Mouse (Mus musculus) kidney, embryonic 15.5 days (tissue): Measurements from ENCODE around the gene Sla2. TPM values are rescaled to one million over a fixed set of nuclear protein-coding genes. Genes with fewer than 3 reads are reported as not detected.
A peak's percentile ranks its signal among the peaks of the same experiment; 100 is the strongest.
"Not testable (repeated sequence)": the region's sequence is repeated elsewhere in the genome, so short reads cannot be mapped to it uniquely, and the experiment has no call there.

Source experiments
- ATAC-seq: fragments of 200-750 bp; cut with Nextera tagmentation; replicated peaks from 2 replicates; pipeline ENCODE4 v1.8.0; 2017; ENCODE audit warnings: moderate TSS enrichment; ENCODE audit not compliant: low FRiP score
- H3K27ac ChIP-seq: fragments of 300-500 bp; sonication (generic); 2 replicates; pipeline ENCODE4 v1.5.1; 2015; ENCODE audit warnings: mild to moderate bottlenecking, inconsistent platforms
- H3K27me3 ChIP-seq: fragments of 300-500 bp; sonication (generic); 2 replicates; pipeline ENCODE4 v1.6.1; 2015; ENCODE audit warnings: inconsistent platforms
- H3K36me3 ChIP-seq: fragments of 300-500 bp; sonication (generic); 2 replicates; pipeline ENCODE4 v1.6.1; 2015; ENCODE audit warnings: inconsistent platforms
- H3K4me1 ChIP-seq: fragments of 300-500 bp; sonication (generic); 2 replicates; pipeline ENCODE4 v1.6.1; 2015; ENCODE audit warnings: inconsistent platforms
- H3K4me2 ChIP-seq: fragments of 300-500 bp; sonication (generic); 2 replicates; pipeline ENCODE4 v1.6.1; 2015; ENCODE audit warnings: moderate library complexity, mild to moderate bottlenecking, inconsistent platforms
- H3K4me3 ChIP-seq: fragments of 300-500 bp; sonication (generic); replicated peaks from 2 replicates; pipeline ENCODE4 v1.5.1; 2015; ENCODE audit warnings: mild to moderate bottlenecking, inconsistent platforms
- H3K9ac ChIP-seq: fragments of 300-500 bp; sonication (generic); 2 replicates; pipeline ENCODE4 v1.6.1; 2015; ENCODE audit warnings: mild to moderate bottlenecking, inconsistent platforms
- H3K9me3 ChIP-seq: fragments of 300-500 bp; sonication (generic); replicated peaks from 2 replicates; pipeline ENCODE4 v1.6.1; 2016; ENCODE audit warnings: inconsistent platforms
- WGBS: fragments of 180-500 bp; shearing (Covaris S2); methylation state at CpG from one replicate; pipeline ENCODE4 v1.1.7; 2015; ENCODE audit warnings: mixed read lengths; 5-methylcytosine and 5-hydroxymethylcytosine counted together
- polyA plus RNA-seq: library from polyadenylated mRNA; unstranded; fragments of >200 nt; fragmentation: Nextera tagmentation; extraction: Ambion mirVana; gene quantifications from 2 replicates; pipeline ENCODE4 v1.2.1, GENCODE M21; 2015

The Sla2 gene
- polyA plus RNA-seq, 1 experiment from 2014 or later, result 0.22 TPM

- H3K27me3 ChIP-seq, result no peaks in the 10 kb centered on the region
- peak overlapping the region; percentile 97 for H3K27ac ChIP-seq
- no peaks in the 10 kb centered on the region for H3K9me3 ChIP-seq
- peaks cover 46% of the 10 kb centered on the region for H3K36me3 ChIP-seq
- WGBS, result under 1% methylated on average over 19 of the region's 19 CpGs
- H3K4me3 ChIP-seq, result peak overlapping the region; percentile 87
- peak overlapping the region; percentile 78 for H3K9ac ChIP-seq
- peak; percentile 10; the same call in 1 of the 2 replicates for ATAC-seq
- H3K4me1 ChIP-seq, result peaks cover 29% of the 10 kb centered on the region
- H3K4me2 ChIP-seq, result peak overlapping the region; percentile 77
Observed at GRCm38 (mm10) chr2:156862041-156862717, 24.8 kb downstream of the Sla2 start.

DNA sequence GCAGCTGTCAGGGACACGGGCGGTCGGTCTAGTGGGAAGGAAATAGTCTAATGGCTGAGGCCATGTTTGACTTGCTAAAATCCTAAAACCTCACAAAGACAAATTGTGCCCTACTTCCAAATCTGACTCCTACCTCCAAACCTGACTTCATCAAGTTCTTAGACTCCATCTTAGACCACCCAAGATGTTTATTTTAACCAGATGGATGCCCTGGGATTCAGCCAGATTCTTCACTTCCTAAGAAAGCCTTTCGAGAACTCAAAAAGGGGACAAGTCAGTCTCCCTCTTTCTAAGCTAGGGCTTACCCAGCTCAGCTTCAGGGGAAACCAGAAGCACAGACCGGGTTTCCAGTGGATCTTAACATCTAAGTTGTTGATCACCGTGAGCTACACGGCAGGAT is 28.3 kb downstream of the Sla2 start:
- Histone ChIP-seq H3K9me3 (no peaks in the 10 kb centered on the region), H3K9ac (no peak overlapping the region), H3K4me3 (no peak overlapping the region), H3K27ac (0 out of 2 replicates have a peak overlapping the region, but pooled peaks have one; percentile 37), H3K4me1 (peaks cover 14% of the 10 kb centered on the region), H3K27me3 (no peaks in the 10 kb centered on the region), H3K4me2 (no peak overlapping the region), H3K36me3 (peaks cover 46% of the 10 kb centered on the region)
- ATAC-seq, result no peak
- 72% methylated on average over 7 of the region's 7 CpGs for WGBS

DNA sequence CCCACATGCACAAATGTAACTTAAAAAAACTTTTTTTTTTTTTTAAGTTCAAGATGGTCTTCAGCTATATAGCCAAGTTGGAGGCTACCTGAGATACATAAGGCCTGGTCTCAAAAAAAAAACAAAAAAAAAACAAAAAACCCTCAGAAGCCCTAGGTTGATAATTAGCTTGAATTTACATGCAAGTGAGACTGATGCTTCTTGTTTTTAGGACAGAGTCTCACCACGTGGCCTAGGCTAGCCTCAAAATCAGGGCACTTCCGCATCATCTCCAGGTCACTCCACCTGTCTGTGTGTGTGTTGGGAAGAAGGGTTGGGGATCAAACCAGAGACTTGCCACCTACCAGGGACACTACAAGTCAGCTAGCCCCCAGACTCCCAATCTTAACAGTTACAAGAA is 29.2 kb downstream of the Sla2 start, which contains the start of gene 4930518I15Rik:
4930518I15Rik (minus strand) TSS at position 112 of the 400 bp plus-strand sequence.
- Histone ChIP-seq H3K4me1 (peaks cover 13% of the 10 kb centered on the region), H3K9ac (no peak within 1 kb of the TSS), H3K36me3 (peaks cover 48% of the 10 kb centered on the region), H3K4me3 (no peak within 1 kb of the TSS), H3K4me2 (no peak within 1 kb of the TSS), H3K27me3 (no peaks in the 10 kb centered on the region), H3K27ac (peak within 1 kb of the TSS; percentile 37; the same call in 1 of the 2 replicates), H3K9me3 (no peaks in the 10 kb centered on the region)
- WGBS, result 86% methylated on average over 2 of the region's 2 CpGs
- no peak for ATAC-seq

DNA sequence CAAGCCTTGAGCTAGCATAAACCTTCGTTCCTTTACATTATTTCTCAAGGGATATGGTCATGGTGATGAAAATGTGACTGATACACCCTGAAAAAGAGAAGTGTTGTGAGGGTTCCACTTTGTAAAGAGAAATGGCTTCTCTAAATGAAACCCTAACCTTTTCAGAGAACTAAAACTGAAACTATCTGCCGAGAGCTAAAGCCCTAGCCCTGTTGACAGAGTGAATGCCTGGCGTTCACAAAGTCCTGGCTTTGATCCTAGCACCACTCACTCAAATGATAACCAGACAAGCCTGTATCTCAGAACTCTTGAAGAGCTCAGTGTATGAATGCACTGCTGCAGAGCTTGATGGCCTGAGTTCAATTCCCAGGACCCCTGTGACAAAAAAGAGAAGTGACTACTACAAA is 29.6 kb downstream of the Sla2 start:
- peak overlapping the region; percentile 37; the same call in 1 of the 2 replicates for H3K27ac ChIP-seq
- peaks cover 52% of the 10 kb centered on the region for H3K36me3 ChIP-seq
- H3K4me2 ChIP-seq, result no peak overlapping the region
- no peak overlapping the region for H3K4me3 ChIP-seq
- no peak for ATAC-seq
- 79% methylated on average over 3 of the region's 3 CpGs for WGBS
- H3K9ac ChIP-seq, result no peak overlapping the region
- no peaks in the 10 kb centered on the region for H3K27me3 ChIP-seq
- H3K9me3 ChIP-seq, result no peaks in the 10 kb centered on the region
- peaks cover 13% of the 10 kb centered on the region for H3K4me1 ChIP-seq

GRCm38 (mm10) chr2:156856311-156856710 is 30.7 kb downstream of the Sla2 start:
- peaks cover 6% of the 10 kb centered on the region for H3K4me1 ChIP-seq
- H3K4me3 ChIP-seq, result no peak overlapping the region
- no peaks in the 10 kb centered on the region for H3K27me3 ChIP-seq
- H3K9ac ChIP-seq, result no peak overlapping the region
- WGBS, result 97% methylated on average over 1 of the region's 1 CpGs
- no peak for ATAC-seq
- H3K36me3 ChIP-seq, result peaks cover 63% of the 10 kb centered on the region
- no peak overlapping the region for H3K4me2 ChIP-seq
- no peaks in the 10 kb centered on the region for H3K9me3 ChIP-seq
- no peak overlapping the region for H3K27ac ChIP-seq

GRCm38 (mm10) chr2:156853999-156854771 is 32.8 kb downstream of the Sla2 start:
- H3K4me2 ChIP-seq, H3K4me1 ChIP-seq, ATAC-seq, H3K27me3 ChIP-seq, H3K9ac ChIP-seq, H3K27ac ChIP-seq, H3K9me3 ChIP-seq, H3K4me3 ChIP-seq: not testable (repeated sequence)
- peaks cover 80% of the 10 kb centered on the region for H3K36me3 ChIP-seq
- WGBS, result 49% methylated on average over 13 of the region's 13 CpGs

GRCm38 (mm10) chr2:156853584-156853983 is 33.4 kb downstream of the Sla2 start:
- not testable (repeated sequence) for H3K9me3 ChIP-seq, H3K27ac ChIP-seq, H3K4me2 ChIP-seq, H3K9ac ChIP-seq, ATAC-seq, H3K27me3 ChIP-seq, H3K4me3 ChIP-seq, H3K4me1 ChIP-seq
- WGBS, result 84% methylated on average over 10 of the region's 13 CpGs
- peaks cover 83% of the 10 kb centered on the region for H3K36me3 ChIP-seq

GRCm38 (mm10) chr2:156850505-156850904 is 36.5 kb downstream of the Sla2 start:
- Histone ChIP-seq H3K36me3 (peaks cover 87% of the 10 kb centered on the region), H3K4me3 (no peak overlapping the region), H3K4me2 (no peak overlapping the region), H3K27ac (no peak overlapping the region), H3K4me1 (peaks cover 11% of the 10 kb centered on the region), H3K27me3 (no peaks in the 10 kb centered on the region), H3K9me3 (no peaks in the 10 kb centered on the region), H3K9ac (no peak overlapping the region)
- 83% methylated on average over 5 of the region's 5 CpGs for WGBS
- ATAC-seq, result no peak

DNA sequence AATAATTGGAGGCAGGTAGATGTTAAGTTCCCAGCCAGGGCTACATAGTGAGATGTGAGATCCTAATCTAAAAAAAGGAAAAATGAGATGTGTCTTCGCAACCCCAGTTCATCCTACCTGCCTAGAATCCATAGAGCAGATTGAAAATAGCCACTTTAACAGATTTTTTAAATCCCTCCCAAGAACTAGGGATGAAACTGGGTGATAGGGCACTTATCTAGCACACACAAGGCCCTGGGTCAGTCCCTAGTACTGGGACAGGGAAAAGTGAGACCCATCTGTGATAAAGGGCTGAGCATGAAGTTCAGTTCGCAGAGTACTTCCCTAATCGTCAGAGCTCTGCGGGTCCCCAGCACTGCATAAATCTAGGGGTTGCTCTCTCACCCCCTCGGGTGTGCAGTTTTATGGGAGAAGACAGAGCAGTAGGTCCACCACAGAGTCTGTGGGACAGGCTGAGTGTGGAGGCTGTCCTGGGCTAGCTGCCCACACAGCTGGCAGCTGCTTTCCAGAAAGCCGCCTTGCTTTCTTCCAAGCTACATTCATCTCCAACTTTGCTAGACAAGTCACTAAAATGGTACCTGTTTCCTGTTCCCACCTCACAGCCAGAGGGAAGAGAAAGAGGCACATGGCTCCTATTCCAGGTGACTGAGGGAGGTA is 38.3 kb downstream of the Sla2 start:
- Histone ChIP-seq H3K9ac (no peak overlapping the region), H3K4me2 (no peak overlapping the region), H3K4me3 (no peak overlapping the region), H3K9me3 (no peaks in the 10 kb centered on the region), H3K27me3 (no peaks in the 10 kb centered on the region), H3K36me3 (peaks cover 88% of the 10 kb centered on the region), H3K27ac (no peak overlapping the region), H3K4me1 (peaks cover 29% of the 10 kb centered on the region)
- ATAC-seq, result no peak
- WGBS, result 74% methylated on average over 6 of the region's 6 CpGs

DNA sequence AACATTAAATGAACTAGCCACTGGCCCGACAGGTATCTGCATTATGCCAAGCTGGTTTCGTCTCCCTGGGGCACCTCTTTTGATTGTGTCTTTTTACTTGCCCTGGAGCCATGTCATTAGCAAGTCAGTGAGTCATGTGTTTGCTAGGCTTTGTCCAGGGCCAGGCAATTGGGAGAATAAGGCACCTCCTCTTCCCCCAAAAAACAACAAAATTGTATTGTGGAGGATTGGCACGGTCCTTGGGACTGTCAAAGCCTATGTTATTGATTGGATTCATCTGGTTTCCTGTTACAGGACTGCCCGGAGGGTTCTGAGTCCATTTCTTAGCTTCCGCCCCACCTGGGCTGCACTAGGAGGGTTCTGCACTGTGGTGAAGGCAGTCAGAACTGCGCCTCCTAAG is 39.3 kb downstream of the Sla2 start:
- WGBS, result 60% methylated on average over 6 of the region's 6 CpGs
- H3K9ac ChIP-seq, result no peak overlapping the region
- ATAC-seq, result no peak
- H3K27me3 ChIP-seq, result no peaks in the 10 kb centered on the region
- H3K9me3 ChIP-seq, result no peaks in the 10 kb centered on the region
- peaks cover 83% of the 10 kb centered on the region for H3K36me3 ChIP-seq
- H3K27ac ChIP-seq, result no peak overlapping the region
- no peak overlapping the region for H3K4me3 ChIP-seq
- no peak overlapping the region for H3K4me2 ChIP-seq
- H3K4me1 ChIP-seq, result peaks cover 39% of the 10 kb centered on the region

- ATAC-seq, result no peak
- H3K27ac ChIP-seq, result peak overlapping the region; percentile 32; the same call in 1 of the 2 replicates
- no peak overlapping the region for H3K4me3 ChIP-seq
- no peak overlapping the region for H3K9ac ChIP-seq
- 46% methylated on average over 10 of the region's 10 CpGs for WGBS
- H3K36me3 ChIP-seq, result peaks cover 54% of the 10 kb centered on the region
- H3K4me1 ChIP-seq, result peaks cover 54% of the 10 kb centered on the region
- no peaks in the 10 kb centered on the region for H3K27me3 ChIP-seq
- H3K4me2 ChIP-seq, result no peak overlapping the region
- H3K9me3 ChIP-seq, result no peaks in the 10 kb centered on the region
Observed at GRCm38 (mm10) chr2:156844715-156845114, 42.3 kb downstream of the Sla2 start.

DNA sequence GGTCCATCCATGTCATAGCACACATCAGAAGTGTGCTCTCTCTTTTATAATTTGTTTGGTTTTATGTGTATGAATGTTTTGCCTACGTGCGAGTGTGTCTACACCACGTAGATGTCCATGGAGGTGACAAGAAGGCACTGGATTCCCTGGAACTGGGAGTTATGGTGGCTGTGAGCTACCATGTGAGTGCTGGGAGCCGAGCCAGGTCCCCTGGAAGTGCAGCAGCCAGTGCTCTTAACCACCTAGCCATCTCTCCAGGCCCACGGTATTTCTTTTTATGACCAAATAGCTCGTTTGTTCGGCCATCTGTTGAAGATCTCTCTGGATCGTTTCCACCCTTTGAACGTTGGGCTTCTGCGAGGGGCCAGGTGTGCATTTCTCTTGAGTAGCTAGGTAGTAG is 43.7 kb downstream of the Sla2 start:
- Histone ChIP-seq H3K27ac (peak overlapping the region; percentile 42; the same call in 1 of the 2 replicates), H3K9ac (no peak overlapping the region), H3K27me3 (no peaks in the 10 kb centered on the region), H3K4me1 (peaks cover 65% of the 10 kb centered on the region), H3K4me2 (peak overlapping the region; percentile 86), H3K36me3 (peaks cover 40% of the 10 kb centered on the region), H3K4me3 (no peak overlapping the region), H3K9me3 (no peaks in the 10 kb centered on the region)
- ATAC-seq, result no peak
- WGBS, result 51% methylated on average over 10 of the region's 10 CpGs
